Mouse (Mus musculus): ENCODE measurements around the gene Rtn2. TPM values are rescaled to one million over a fixed set of nuclear protein-coding genes. Genes with fewer than 3 reads are reported as not detected.

Rtn2 gene
- total and polyA plus RNA-seq, 2 experiments from 2014 or later, result 104 to 172 TPM

GRCm38 (mm10) chr7:19337122-19337521 lies 54.7 kb downstream of the Rtn2 start:
- ATAC-seq (ENCODE audit: low FRiP score) (no peak), DNase-seq (ENCODE audit: low spot score) (no peak)
- no peak for TF ChIP-seq CTCF (IDR thresholded peaks at IDR 0.05)
- peaks cover under 1% of the 10 kb centered on the region; the same call in 1 of the 2 replicates for H3K4me1 ChIP-seq (ENCODE audit: insufficient read depth, low read length)
- no peak overlapping the region for H3K9ac ChIP-seq (replicated peaks; ENCODE audit: low read length, poor library complexity, severe bottlenecking)
- peaks cover 3% of the 10 kb centered on the region; the same call in 1 of the 2 replicates for H3K27me3 ChIP-seq (ENCODE audit: insufficient read depth, low read length)
- H3K27ac ChIP-seq (ENCODE audit: low read depth, low read length), result no peak overlapping the region
- no peaks in the 10 kb centered on the region for H3K36me3 ChIP-seq (ENCODE audit: insufficient read depth, low read length)
- WGBS, result 76% methylated on average over 10 of the region's 10 CpGs
- H3K4me2 ChIP-seq (ENCODE audit: low read depth, low read length, poor library complexity, severe bottlenecking), result no peak overlapping the region
- no peaks in the 10 kb centered on the region for H3K9me3 ChIP-seq (ENCODE audit: low read length)
- no peak overlapping the region for H3K4me3 ChIP-seq (ENCODE audit: low read depth, low read length)

- H3K4me3 ChIP-seq (ENCODE audit: low read depth, low read length), result no peak overlapping the region
- DNase-seq (ENCODE audit: low spot score), result no peak
- ATAC-seq (ENCODE audit: low FRiP score), result no peak
- peaks cover 4% of the 10 kb centered on the region; the same call in 1 of the 2 replicates for H3K27me3 ChIP-seq (ENCODE audit: insufficient read depth, low read length)
- WGBS, result 60% methylated on average over 2 of the region's 2 CpGs
- H3K9ac ChIP-seq (replicated peaks; ENCODE audit: low read length, poor library complexity, severe bottlenecking), result no peak overlapping the region
- H3K4me2 ChIP-seq (ENCODE audit: low read depth, low read length, poor library complexity, severe bottlenecking), result no peak overlapping the region
- no peaks in the 10 kb centered on the region for H3K9me3 ChIP-seq (ENCODE audit: low read length)
- peaks cover 4% of the 10 kb centered on the region; the same call in 1 of the 2 replicates for H3K4me1 ChIP-seq (ENCODE audit: insufficient read depth, low read length)
- H3K27ac ChIP-seq (ENCODE audit: low read depth, low read length), result no peak overlapping the region
- TF ChIP-seq CTCF (IDR thresholded peaks at IDR 0.05), result no peak
- no peaks in the 10 kb centered on the region for H3K36me3 ChIP-seq (ENCODE audit: insufficient read depth, low read length)
These were observed 55.6 kb downstream of the Rtn2 start for GRCm38 (mm10) chr7:19338060-19338459.

- Histone ChIP-seq H3K27ac (ENCODE audit: low read depth, low read length) (no peak overlapping the region), H3K4me3 (ENCODE audit: low read depth, low read length) (no peak overlapping the region), H3K4me1 (ENCODE audit: insufficient read depth, low read length) (peaks cover 4% of the 10 kb centered on the region; the same call in 1 of the 2 replicates), H3K9me3 (ENCODE audit: low read length) (no peaks in the 10 kb centered on the region), H3K4me2 (ENCODE audit: low read depth, low read length, poor library complexity, severe bottlenecking) (no peak overlapping the region), H3K9ac (replicated peaks; ENCODE audit: low read length, poor library complexity, severe bottlenecking) (no peak overlapping the region), H3K36me3 (ENCODE audit: insufficient read depth, low read length) (no peaks in the 10 kb centered on the region), H3K27me3 (ENCODE audit: insufficient read depth, low read length) (peaks cover 4% of the 10 kb centered on the region; the same call in 1 of the 2 replicates)
- 75% methylated on average over 7 of the region's 7 CpGs for WGBS
- no peak for ATAC-seq (ENCODE audit: low FRiP score)
- no peak for TF ChIP-seq CTCF (IDR thresholded peaks at IDR 0.05)
- no peak for DNase-seq (ENCODE audit: low spot score)
These were observed 56.2 kb downstream of the Rtn2 start for GRCm38 (mm10) chr7:19338596-19338995.

GRCm38 (mm10) chr7:19341250-19341649 lies 58.8 kb downstream of the Rtn2 start:
- WGBS, result 22% methylated on average over 10 of the region's 10 CpGs
- TF ChIP-seq CTCF (IDR thresholded peaks at IDR 0.05), result no peak

GRCm38 (mm10) chr7:19341761-19342409 lies 59.5 kb downstream of the Rtn2 start:
- no peak for DNase-seq (ENCODE audit: low spot score)
- Histone ChIP-seq H3K27ac (ENCODE audit: low read depth, low read length) (no peak overlapping the region), H3K4me3 (ENCODE audit: low read depth, low read length) (peak overlapping the region; percentile 49), H3K4me1 (ENCODE audit: insufficient read depth, low read length) (peaks cover 11% of the 10 kb centered on the region), H3K36me3 (ENCODE audit: insufficient read depth, low read length) (no peaks in the 10 kb centered on the region), H3K27me3 (ENCODE audit: insufficient read depth, low read length) (peaks cover 4% of the 10 kb centered on the region; the same call in 1 of the 2 replicates), H3K9me3 (ENCODE audit: low read length) (no peaks in the 10 kb centered on the region), H3K4me2 (ENCODE audit: low read depth, low read length, poor library complexity, severe bottlenecking) (peak overlapping the region; percentile 98), H3K9ac (replicated peaks; ENCODE audit: low read length, poor library complexity, severe bottlenecking) (peak overlapping the region; percentile 55)
- WGBS, result under 1% methylated on average over 41 of the region's 41 CpGs
- ATAC-seq (ENCODE audit: low FRiP score), result peak; percentile 18; the same call in 1 of the 2 replicates
- no peak for TF ChIP-seq CTCF (IDR thresholded peaks at IDR 0.05)

More at GRCm38 (mm10) chr7:19341250-19341649, 58.8 kb downstream of the Rtn2 start:
- Histone ChIP-seq H3K9me3 (ENCODE audit: low read length) (no peaks in the 10 kb centered on the region), H3K27ac (ENCODE audit: low read depth, low read length) (no peak overlapping the region), H3K4me1 (ENCODE audit: insufficient read depth, low read length) (peaks cover 11% of the 10 kb centered on the region), H3K9ac (replicated peaks; ENCODE audit: low read length, poor library complexity, severe bottlenecking) (no peak overlapping the region; the same call in 1 of the 2 replicates), H3K27me3 (ENCODE audit: insufficient read depth, low read length) (peaks cover 4% of the 10 kb centered on the region; the same call in 1 of the 2 replicates), H3K4me2 (ENCODE audit: low read depth, low read length, poor library complexity, severe bottlenecking) (peak overlapping the region; percentile 98), H3K4me3 (ENCODE audit: low read depth, low read length) (peak overlapping the region; percentile 49), H3K36me3 (ENCODE audit: insufficient read depth, low read length) (no peaks in the 10 kb centered on the region)
- ATAC-seq (ENCODE audit: low FRiP score), result no peak
- no peak for DNase-seq (ENCODE audit: low spot score)

- peak; percentile 98 for TF ChIP-seq CTCF (IDR thresholded peaks at IDR 0.05)
- WGBS, result under 1% methylated on average over 27 of the region's 27 CpGs
- Histone ChIP-seq H3K4me2 (ENCODE audit: low read depth, low read length, poor library complexity, severe bottlenecking) (peak overlapping the region; percentile 98), H3K9ac (replicated peaks; ENCODE audit: low read length, poor library complexity, severe bottlenecking) (peak overlapping the region; percentile 55; the same call in 1 of the 2 replicates), H3K4me1 (ENCODE audit: insufficient read depth, low read length) (peaks cover 11% of the 10 kb centered on the region), H3K36me3 (ENCODE audit: insufficient read depth, low read length) (0 out of 2 replicates have a peak, but pooled peaks cover 1% of the 10 kb centered on the region), H3K27me3 (ENCODE audit: insufficient read depth, low read length) (peaks cover 4% of the 10 kb centered on the region; the same call in 1 of the 2 replicates), H3K9me3 (ENCODE audit: low read length) (no peaks in the 10 kb centered on the region), H3K4me3 (ENCODE audit: low read depth, low read length) (peak overlapping the region; percentile 49), H3K27ac (ENCODE audit: low read depth, low read length) (no peak overlapping the region)
- DNase-seq (ENCODE audit: low spot score), result peak; percentile 85
- peak; percentile 28; the same call in 1 of the 2 replicates for ATAC-seq (ENCODE audit: low FRiP score)
These were observed 60.1 kb downstream of the Rtn2 start for GRCm38 (mm10) chr7:19342481-19343027.
